Mouse (Mus musculus) thymus, adult 2 months (tissue): ENCODE results near the gene Sema3b.

Experiments used
- CTCF ChIP-seq: fragments of 200-500 bp; IDR thresholded peaks from 2 replicates; pipeline ENCODE4 v1.5.1; 2012; ENCODE audit warnings: mild to moderate bottlenecking, control low read depth, low read length, moderate library complexity, borderline replicate concordance; ENCODE audit not compliant: control insufficient read depth, poor library complexity, insufficient read depth; ENCODE audit errors: extremely low read depth
- POLR2A ChIP-seq: fragments of 200-500 bp; IDR thresholded peaks from 2 replicates; pipeline ENCODE4 v1.6.1; 2012; ENCODE audit warnings: mild to moderate bottlenecking, low read length, control low read depth, moderate library complexity; ENCODE audit not compliant: control insufficient read depth, poor library complexity, insufficient read depth; ENCODE audit errors: extremely low read depth

- no peak for TF ChIP-seq POLR2A
- TF ChIP-seq CTCF, result no peak
Observed at GRCm38 (mm10) chr9:107654585-107654984, 45.6 kb upstream of the Sema3b start.
